ENCODE assay signal across 7 mouse cellular contexts in the genomic region with DNA sequence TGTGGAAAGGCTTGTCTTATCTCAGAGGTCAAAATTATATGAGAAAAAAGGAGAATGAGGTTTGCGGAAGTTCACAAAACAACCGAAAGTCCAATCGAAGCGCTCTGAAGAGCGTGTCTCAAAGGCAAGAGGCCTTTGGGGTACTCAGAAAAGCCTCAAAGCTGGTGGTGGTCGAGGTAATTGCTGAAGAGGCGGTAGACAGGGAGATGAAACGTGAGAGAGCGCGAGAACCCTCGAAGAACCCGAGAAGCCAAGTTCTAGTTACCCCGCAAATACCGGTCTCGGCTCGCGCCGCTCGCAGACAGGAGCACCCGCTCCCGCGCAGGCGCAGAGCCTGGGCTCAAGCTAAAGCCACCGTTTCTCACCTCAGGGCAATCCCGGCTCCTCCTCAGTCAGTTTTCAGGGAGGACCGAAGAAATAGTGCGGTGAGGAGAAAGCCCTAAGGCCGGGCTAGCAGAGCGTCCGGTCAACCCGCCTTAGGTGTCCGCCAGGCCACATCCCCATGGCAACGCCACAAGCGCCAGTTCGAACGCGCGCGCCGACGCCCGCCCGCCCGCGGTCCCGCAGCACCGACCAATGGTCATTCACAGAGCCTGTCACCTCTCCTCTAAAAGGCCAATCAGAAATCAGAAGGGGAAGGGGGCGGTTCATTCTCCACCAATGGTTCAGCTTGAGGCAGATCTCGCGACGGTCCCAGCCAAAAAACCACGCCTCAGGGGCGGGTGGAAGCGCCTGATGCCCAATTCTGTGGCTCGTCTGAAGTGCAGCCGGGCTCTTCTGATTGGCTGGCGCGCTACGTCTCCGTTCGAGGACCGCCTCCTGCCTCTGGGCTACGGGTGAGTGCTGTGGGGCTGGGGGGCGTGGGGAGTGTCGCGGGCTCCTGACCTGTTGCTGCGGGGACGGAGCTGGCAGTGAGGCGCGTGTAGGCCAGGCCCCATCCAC. TPM values are rescaled to one million over a fixed set of nuclear protein-coding genes. Genes with fewer than 3 reads are reported as not detected.
A peak's percentile ranks its signal among the peaks of the same experiment; 100 is the strongest.
DNase-seq lines count a peak whose midpoint lies in the region; ATAC-seq and TF ChIP-seq lines count a peak whose summit lies in the region.

Kif24 (minus strand) TSS at position 543 of the 942 bp plus-strand sequence.
Nudt2 (plus strand) TSS at position 807 of the 942 bp plus-strand sequence.

- 0 out of 2 replicates have a peak, but pooled peaks cover 2% of the 10 kb centered on the region for H3K9me3 ChIP-seq in embryonic facial prominence, embryonic 10.5 days
- H3K9me3 ChIP-seq in intestine, postnatal 0 days (ENCODE audit: control insufficient read depth), result no peaks in the 10 kb centered on the region
- H3K9me3 ChIP-seq in midbrain, embryonic 12.5 days, result no peaks in the 10 kb centered on the region

- no peak; the same call in 1 of the 2 replicates for TF ChIP-seq CTCF in intestine, postnatal 0 days (IDR thresholded peaks at IDR 0.05; ENCODE audit: low read depth)
- TF ChIP-seq CTCF in small intestine, adult 2 months (IDR thresholded peaks at IDR 0.05; ENCODE audit: extremely low read depth, insufficient read length, insufficient replicate concordance, low read depth, low read length), result peak; percentile 18; the same call in 1 of the 2 replicates

- no peaks in the 10 kb centered on the region for H3K27me3 ChIP-seq in embryonic facial prominence, embryonic 10.5 days (replicated peaks; ENCODE audit: low read depth, poor library complexity, severe bottlenecking)
- H3K27me3 ChIP-seq in intestine, postnatal 0 days (replicated peaks; ENCODE audit: control insufficient read depth, insufficient read depth, low read length), result no peaks in the 10 kb centered on the region
- H3K27me3 ChIP-seq in midbrain, embryonic 12.5 days, result no peaks in the 10 kb centered on the region
- no peaks in the 10 kb centered on the region for H3K27me3 ChIP-seq in small intestine, adult 2 months (ENCODE audit: control insufficient read depth, insufficient read depth, low read length)

- ATAC-seq in intestine, postnatal 0 days, result peak; percentile 98
- ATAC-seq in midbrain, embryonic 12.5 days (ENCODE audit: low FRiP score, low read depth), result peak; percentile 98

- H3K4me2 ChIP-seq in intestine, postnatal 0 days (replicated peaks; ENCODE audit: low read depth), result peak within 1 kb of the TSS; percentile 79
- peak within 1 kb of the TSS; percentile 73 for H3K4me2 ChIP-seq in midbrain, embryonic 12.5 days (replicated peaks)

- peak within 1 kb of the TSS; percentile 89 for H3K27ac ChIP-seq in embryonic facial prominence, embryonic 10.5 days (replicated peaks)
- H3K27ac ChIP-seq in intestine, postnatal 0 days (ENCODE audit: low read depth, low read length), result peak within 1 kb of the TSS; percentile 57
- peak within 1 kb of the TSS; percentile 68 for H3K27ac ChIP-seq in midbrain, embryonic 12.5 days (replicated peaks)
- H3K27ac ChIP-seq in small intestine, adult 2 months (ENCODE audit: insufficient read depth, low read depth, low read length), result peak within 1 kb of the TSS; percentile 15; the same call in 1 of the 2 replicates

- peak within 1 kb of the TSS; percentile 75 for H3K4me3 ChIP-seq in embryonic facial prominence, embryonic 10.5 days
- peak within 1 kb of the TSS; percentile 88 for H3K4me3 ChIP-seq in intestine, postnatal 0 days (ENCODE audit: low read depth, low read length)
- H3K4me3 ChIP-seq in midbrain, embryonic 12.5 days, result peak within 1 kb of the TSS; percentile 65
- peak within 1 kb of the TSS; percentile 86 for H3K4me3 ChIP-seq in small intestine, adult 2 months (ENCODE audit: low read depth, low read length)

- intact Hi-C loops in left cerebral cortex, postnatal 4 days (cut with DNase I), result loop anchor here (5.0 kb wide), 1 partner anchor 243 kb away; no protein-coding TSS in a partner anchor

- peaks cover 29% of the 10 kb centered on the region for H3K36me3 ChIP-seq in embryonic facial prominence, embryonic 10.5 days (replicated peaks)
- H3K36me3 ChIP-seq in intestine, postnatal 0 days (ENCODE audit: control insufficient read depth, insufficient read depth), result no peaks in the 10 kb centered on the region
- 0 out of 2 replicates have a peak, but pooled peaks cover 6% of the 10 kb centered on the region for H3K36me3 ChIP-seq in midbrain, embryonic 12.5 days
- no peaks in the 10 kb centered on the region for H3K36me3 ChIP-seq in small intestine, adult 2 months (ENCODE audit: control insufficient read depth, insufficient read depth, low read length)

- H3K9ac ChIP-seq in intestine, postnatal 0 days (ENCODE audit: low read depth, low read length), result peak within 1 kb of the TSS; percentile 65
- H3K9ac ChIP-seq in midbrain, embryonic 12.5 days (replicated peaks), result peak within 1 kb of the TSS; percentile 77

- TF ChIP-seq POLR2A in small intestine, adult 2 months (IDR thresholded peaks at IDR 0.05; ENCODE audit: low read depth, low read length), result peak; percentile 36; the same call in 1 of the 2 replicates

- peak; percentile 96 for DNase-seq in adrenal gland, postnatal 10 days
- DNase-seq in embryonic facial prominence, embryonic 10.5 days (ENCODE audit: low spot score), result peak; percentile 98
- DNase-seq in gonadal fat pad, adult 2 months (ENCODE audit: low read depth), result peak; percentile 97
- DNase-seq in left cerebral cortex, postnatal 4 days, result peak; percentile 99

- WGBS in embryonic facial prominence, embryonic 10.5 days, result under 1% methylated on average over 70 of the region's 70 CpGs
- under 1% methylated on average over 70 of the region's 70 CpGs for WGBS in intestine, postnatal 0 days
- under 1% methylated on average over 70 of the region's 70 CpGs for WGBS in midbrain, embryonic 12.5 days
- WGBS in small intestine, adult 2 months, result under 1% methylated on average over 70 of the region's 70 CpGs

- peaks cover 33% of the 10 kb centered on the region for H3K4me1 ChIP-seq in embryonic facial prominence, embryonic 10.5 days
- H3K4me1 ChIP-seq in intestine, postnatal 0 days (replicated peaks; ENCODE audit: control insufficient read depth, insufficient read depth, low read length), result no peaks in the 10 kb centered on the region
- peaks cover 27% of the 10 kb centered on the region for H3K4me1 ChIP-seq in midbrain, embryonic 12.5 days
- H3K4me1 ChIP-seq in small intestine, adult 2 months (ENCODE audit: control insufficient read depth, insufficient read depth, insufficient read length, low read length), result no peaks in the 10 kb centered on the region; the same call in 1 of the 2 replicates

RNA-seq across cellular contexts. Expression of gene Kif24, which starts in this region (rescaled TPM):
- total RNA-seq in adrenal gland, postnatal 10 days (2021), result 1 to 10 TPM; 2.8 to 4.5 TPM
- polyA plus RNA-seq in embryonic facial prominence, embryonic 10.5 days (2016; fragmentation: Nextera tagmentation; extraction: Ambion mirVana), result 13.7 and 15.1 TPM in 2 replicates
- 1.1 TPM in 2 replicates for polyA plus RNA-seq in gonadal fat pad, adult 2 months (2012; rRNA removed)
- 1.3 and 1.4 TPM in 2 replicates for polyA plus RNA-seq in intestine, postnatal 0 days (2015; fragmentation: Nextera tagmentation; extraction: Ambion mirVana)
- total RNA-seq in left cerebral cortex, postnatal 4 days (2021), result 1 to 10 TPM; 2.9 to 4.3 TPM
- polyA plus RNA-seq in midbrain, embryonic 12.5 days (2016; fragmentation: Nextera tagmentation; extraction: Ambion mirVana), result 11.9 and 12.6 TPM in 2 replicates
- polyA plus RNA-seq in small intestine, adult 2 months (2012; rRNA removed), result 0.62 and 1.1 TPM in 2 replicates

RNA-seq across cellular contexts. Expression of gene Nudt2, which starts in this region (rescaled TPM):
- total RNA-seq in adrenal gland, postnatal 10 days (2021), result 10 to 100 TPM; 30.2 to 30.9 TPM
- polyA plus RNA-seq in embryonic facial prominence, embryonic 10.5 days (2016; fragmentation: Nextera tagmentation; extraction: Ambion mirVana), result 55.4 and 61.4 TPM in 2 replicates
- polyA plus RNA-seq in gonadal fat pad, adult 2 months (2012; rRNA removed), result 23.6 and 24.1 TPM in 2 replicates
- 34.9 and 35.7 TPM in 2 replicates for polyA plus RNA-seq in intestine, postnatal 0 days (2015; fragmentation: Nextera tagmentation; extraction: Ambion mirVana)
- 10 to 100 TPM; 61.4 to 62.0 TPM for total RNA-seq in left cerebral cortex, postnatal 4 days (2021)
- polyA plus RNA-seq in midbrain, embryonic 12.5 days (2016; fragmentation: Nextera tagmentation; extraction: Ambion mirVana), result 56.9 and 63.5 TPM in 2 replicates
- 4.8 and 10.5 TPM in 2 replicates for polyA plus RNA-seq in small intestine, adult 2 months (2012; rRNA removed)

Comparison
In these comparisons a context has a peak if more than half of its experiments do, and no peak if none do; other contexts are left out.
1. Peak in every context shown above with its lines: DNase-seq, ATAC-seq, H3K4me3 ChIP-seq and H3K27ac ChIP-seq.
2. H3K27ac ChIP-seq: peak in every context shown above with its lines; median percentile 89 in embryonic facial prominence, embryonic 10.5 days; 68 in midbrain, embryonic 12.5 days; 57 in intestine, postnatal 0 days; 15 in small intestine, adult 2 months.